In the genomic region with DNA sequence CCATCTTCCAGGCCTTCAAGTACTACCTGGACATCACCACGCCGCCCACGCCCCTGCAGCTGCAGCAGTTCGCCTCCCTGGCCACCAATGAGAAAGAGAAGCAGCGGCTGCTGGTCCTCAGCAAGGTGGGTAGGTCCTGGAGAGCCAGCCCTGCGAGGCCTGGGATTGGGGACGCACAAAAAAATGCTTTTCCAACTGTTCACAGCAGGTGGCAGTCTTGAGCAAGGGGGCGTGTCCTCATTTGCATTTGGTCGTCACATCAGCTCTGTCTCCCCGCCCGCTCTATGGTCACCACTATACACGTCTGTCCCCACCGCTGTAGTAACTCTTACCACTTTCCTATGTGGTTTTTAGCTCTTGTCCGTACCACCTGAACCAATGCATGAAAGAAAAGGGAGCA, we compare ENCODE assay signal across 8 mouse cellular contexts. TPM values are rescaled to one million over a fixed set of nuclear protein-coding genes. Genes with fewer than 3 reads are reported as not detected.
DNase-seq lines count a peak whose midpoint lies in the region; ATAC-seq lines count a peak whose summit lies in the region.

No protein-coding gene starts in this region.

- peaks cover 14% of the 10 kb centered on the region; the same call in 1 of the 2 replicates for H3K27me3 ChIP-seq in forebrain, embryonic 10.5 days (ENCODE audit: poor library complexity, severe bottlenecking)

- no peak overlapping the region for H3K27ac ChIP-seq in forebrain, embryonic 10.5 days

- H3K4me1 ChIP-seq in forebrain, embryonic 10.5 days: peaks cover 7% of the 10 kb centered on the region; the same call in 1 of the 2 replicates

- peak; percentile 94 for ATAC-seq in megakaryocyte-erythroid progenitor cell, adult 5-6 weeks (replicated peaks; ENCODE audit: low FRiP score, low TSS enrichment, poor library complexity, severe bottlenecking)

- peak; percentile 65 to 80 for DNase-seq in cerebellum, postnatal 14 days
- DNase-seq in cerebellum, adult 9-10 months: no peak
- peak; percentile 81 for DNase-seq in adrenal gland, postnatal 10 days
- DNase-seq in forebrain, embryonic 10.5 days (ENCODE audit: extremely low spot score, low spot score): peak; percentile 82
- DNase-seq in heart, postnatal 4 days: peak; percentile 82
- DNase-seq in large intestine, adult 2 months (ENCODE audit: low read depth, low spot score): peak; percentile 43
- peak; percentile 24 to 40 for DNase-seq in spleen, postnatal 14 days (ENCODE audit: low spot score in 2 of 2)

- H3K36me3 ChIP-seq in forebrain, embryonic 10.5 days (replicated peaks): no peaks in the 10 kb centered on the region

- H3K9me3 ChIP-seq in forebrain, embryonic 10.5 days: no peaks in the 10 kb centered on the region

- 15% methylated on average over 14 of the region's 14 CpGs for WGBS in forebrain, embryonic 10.5 days
- 11% methylated on average over 14 of the region's 14 CpGs for WGBS in large intestine, adult 2 months

- peak overlapping the region; percentile 40 for H3K4me3 ChIP-seq in forebrain, embryonic 10.5 days

RNA-seq across cellular contexts. Expression of a gene that starts 38.3 kb away (rescaled TPM):
- total RNA-seq in adrenal gland, postnatal 10 days (2021): 100 to 1,000 TPM; 114 to 115 TPM
- 105 and 107 TPM in 2 replicates for polyA plus RNA-seq in forebrain, embryonic 10.5 days (2016; fragmentation: Nextera tagmentation; extraction: Ambion mirVana)
- total RNA-seq in heart, postnatal 4 days (2021): 10 to 100 TPM; 59.3 to 62.4 TPM
- 10.6 and 11.9 TPM in 2 replicates for polyA plus RNA-seq in large intestine, adult 2 months (2012; rRNA removed)
- total RNA-seq in megakaryocyte-erythroid progenitor cell, adult 5-6 weeks (2014; fragmentation: Nextera tagmentation): 4.1 and 5.4 TPM in 2 replicates
- 6.9 and 8.5 TPM in 2 replicates for total RNA-seq in megakaryocyte-erythroid progenitor cell, adult 5-6 weeks (2017)

Comparison
In these comparisons a context has a peak if more than half of its experiments do, and no peak if none do; other contexts are left out.
1. RNA of a gene that starts 38.3 kb away (total RNA-seq): 114 to 115 TPM in adrenal gland, postnatal 10 days and 59.3 to 62.4 TPM in heart, postnatal 4 days; 4.1 to 8.5 TPM in megakaryocyte-erythroid progenitor cell, adult 5-6 weeks; every median in the first group is over 4 times any median in the second.